Mouse (Mus musculus) adrenal gland, adult (tissue): ENCODE data around the gene Hhip.
"Not testable (repeated sequence)": the region's sequence is repeated elsewhere in the genome, so short reads cannot be mapped to it uniquely, and the experiment has no call there.

ENCODE experiments used
- DNase-seq, 2 experiments: peaks; one replicate each; pipeline ENCODE4 v3.0.0; 2022 to 2023; ENCODE audit warnings: low spot score in 1 of 2; ENCODE audit not compliant: inconsistent age in 2 of 2

The Hhip gene

GRCm38 (mm10) chr8:79993507-79993906, 64.3 kb downstream of the Hhip start:
- DNase-seq = no peak

GRCm38 (mm10) chr8:79992121-79992848, 65.5 kb downstream of the Hhip start:
- no peak for DNase-seq

- DNase-seq = not testable (repeated sequence)
Measured at GRCm38 (mm10) chr8:79991420-79991819, 66.4 kb downstream of the Hhip start.

GRCm38 (mm10) chr8:79984946-79985345, 72.9 kb downstream of the Hhip start:
- no peak for DNase-seq

- no peak for DNase-seq
Measured at GRCm38 (mm10) chr8:79982144-79982543, 75.7 kb downstream of the Hhip start.

GRCm38 (mm10) chr8:79966159-79966558, 91.6 kb downstream of the Hhip start:
- DNase-seq = no peak

- peak in 1 of 2 experiments; percentile 66 for DNase-seq
Measured at GRCm38 (mm10) chr8:79952857-79953256, 104.9 kb downstream of the Hhip start.

GRCm38 (mm10) chr8:79950376-79950775, 107.4 kb downstream of the Hhip start:
- DNase-seq = no peak

GRCm38 (mm10) chr8:79945501-79946076, 112.2 kb downstream of the Hhip start:
- DNase-seq = no peak

GRCm38 (mm10) chr8:79941070-79941469, 116.7 kb downstream of the Hhip start:
- no peak for DNase-seq

- DNase-seq = no peak
Measured at GRCm38 (mm10) chr8:79936856-79937445, 120.9 kb downstream of the Hhip start.

GRCm38 (mm10) chr8:79935793-79936192, 122.0 kb downstream of the Hhip start:
- no peak for DNase-seq

GRCm38 (mm10) chr8:79929202-79929601, 128.6 kb downstream of the Hhip start:
- no peak for DNase-seq

- DNase-seq = no peak
Measured at GRCm38 (mm10) chr8:79917211-79917610, 140.6 kb downstream of the Hhip start.
